Mouse (Mus musculus) heart, adult 2 months (tissue): ENCODE measurements around the gene Tbc1d1.

Source experiments
- CTCF ChIP-seq: fragments of 200-600 bp; IDR thresholded peaks from 2 replicates; pipeline ENCODE4 v1.8.1; 2022; ENCODE audit warnings: antibody characterized with exemption, mild to moderate bottlenecking, moderate library complexity
- EP300 ChIP-seq: fragments of 200-500 bp; IDR thresholded peaks from 2 replicates; pipeline ENCODE4 v1.6.1; 2011; ENCODE audit warnings: low read depth, low read length, control low read depth; ENCODE audit not compliant: insufficient read depth
- POLR2A ChIP-seq: fragments of 200-500 bp; IDR thresholded peaks from 2 replicates; pipeline ENCODE4 v1.6.1; 2011; ENCODE audit warnings: mild to moderate bottlenecking, low read depth, low read length, control low read depth; ENCODE audit not compliant: insufficient read depth

DNA sequence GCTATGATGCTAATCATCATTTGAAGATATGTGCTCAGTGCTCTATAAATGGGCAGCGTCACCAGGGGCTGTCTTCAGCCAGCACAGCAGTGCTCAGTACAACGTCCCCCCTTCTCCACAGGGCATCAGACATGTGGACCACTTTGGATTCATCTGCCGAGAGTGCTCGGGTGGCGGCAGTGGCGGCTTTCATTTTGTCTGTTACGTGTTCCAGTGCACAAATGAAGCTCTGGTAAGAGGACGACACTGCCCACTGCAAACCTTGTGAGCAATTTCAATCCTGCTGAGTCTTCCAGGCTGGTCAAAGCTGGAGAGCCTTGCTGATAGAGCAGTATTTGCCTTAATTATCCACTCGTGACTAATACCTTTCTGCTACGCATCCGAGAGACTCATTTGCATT is 107.2 kb downstream of the Tbc1d1 start:
- TF ChIP-seq EP300 (no peak), CTCF (no peak), POLR2A (no peak)
